Mouse (Mus musculus) limb, embryonic 14.5 days (tissue): ENCODE data around the gene Gm3259. TPM values are rescaled to one million over a fixed set of nuclear protein-coding genes. Genes with fewer than 3 reads are reported as not detected.
"Not testable (repeated sequence)": the region's sequence is repeated elsewhere in the genome, so short reads cannot be mapped to it uniquely, and the experiment has no call there.

Source experiments
- ATAC-seq: fragments of 200-750 bp; cut with Nextera tagmentation; 2 replicates; pipeline ENCODE4 v1.8.0; 2017; ENCODE audit warnings: low read depth, moderate number of reproducible peaks, moderate TSS enrichment; ENCODE audit not compliant: low FRiP score
- DNase-seq: peaks from one replicate; pipeline ENCODE4 v3.0.0-alpha.2; 2015; ENCODE audit warnings: low spot score
- H3K27ac ChIP-seq: fragments of 300-500 bp; sonication (generic); replicated peaks from 2 replicates; pipeline ENCODE4 v1.5.1; 2014; ENCODE audit warnings: low read depth, mild to moderate bottlenecking, low read length, moderate library complexity, mixed read lengths
- H3K27me3 ChIP-seq: fragments of 300-500 bp; sonication (generic); 2 replicates; pipeline ENCODE4 v1.6.1; 2014; ENCODE audit warnings: low read length, mixed read lengths; ENCODE audit not compliant: control insufficient read depth, insufficient read depth
- H3K36me3 ChIP-seq: fragments of 300-500 bp; sonication (generic); 2 replicates; pipeline ENCODE4 v1.6.1; 2014; ENCODE audit warnings: mild to moderate bottlenecking, low read length, moderate library complexity, mixed read lengths; ENCODE audit not compliant: control insufficient read depth, insufficient read depth
- H3K4me1 ChIP-seq: fragments of 300-500 bp; sonication (generic); 2 replicates; pipeline ENCODE4 v1.6.1; 2014; ENCODE audit warnings: antibody characterized with exemption, low read length, mixed read lengths; ENCODE audit not compliant: control insufficient read depth, insufficient read depth
- H3K4me2 ChIP-seq: fragments of 300-500 bp; sonication (generic); replicated peaks from 2 replicates; pipeline ENCODE4 v1.6.1; 2014; ENCODE audit warnings: low read depth, mild to moderate bottlenecking, low read length, moderate library complexity; ENCODE audit not compliant: severe bottlenecking
- H3K4me3 ChIP-seq: fragments of 300-500 bp; sonication (generic); replicated peaks from 2 replicates; pipeline ENCODE4 v1.5.1; 2014; ENCODE audit warnings: low read length
- H3K9ac ChIP-seq: fragments of 300-500 bp; sonication (generic); 2 replicates; pipeline ENCODE4 v1.6.1; 2014; ENCODE audit warnings: mild to moderate bottlenecking, low read depth, low read length, moderate library complexity; ENCODE audit not compliant: severe bottlenecking
- H3K9me3 ChIP-seq: fragments of 300-500 bp; sonication (generic); 2 replicates; pipeline ENCODE4 v1.6.1; 2016; ENCODE audit warnings: low read length; ENCODE audit not compliant: control insufficient read depth
- WGBS: fragments of 180-500 bp; shearing (Covaris S2); extraction: QIAGEN DNeasy Blood & Tissue Kit; methylation state at CpG from one replicate; pipeline ENCODE4 v1.1.7; 2014; 5-methylcytosine and 5-hydroxymethylcytosine counted together
- polyA plus RNA-seq, 2 experiments: library from polyadenylated mRNA; depleted of rRNA in 1 of 2; stranded (reverse) in 1 of 2; unstranded in 1 of 2; fragments of >200 nt; fragmentation: Nextera tagmentation in 1 of 2; extraction: Ambion mirVana in 1 of 2; gene quantifications; 2 replicates each; pipeline versions ENCODE4 v1.2.1 to v1.2.3; 2012 to 2014

Gm3259 gene
- polyA plus RNA-seq (2012; rRNA removed), result not detected in 2 replicates
- not detected in 2 replicates for polyA plus RNA-seq (2014; fragmentation: Nextera tagmentation; extraction: Ambion mirVana)

GRCm38 (mm10) chr5:95305611-95306010 lies at the start of gene Gm3259:
TSS of gene Gm3259 (plus strand) at chr5:95305911.
- not testable (repeated sequence) for H3K4me2 ChIP-seq, H3K9ac ChIP-seq, H3K4me1 ChIP-seq, H3K27me3 ChIP-seq, DNase-seq, H3K4me3 ChIP-seq, H3K9me3 ChIP-seq, ATAC-seq, H3K27ac ChIP-seq, H3K36me3 ChIP-seq
- 62% methylated on average over 2 of the region's 2 CpGs for WGBS

- H3K4me2 ChIP-seq, H3K9me3 ChIP-seq, DNase-seq, H3K27ac ChIP-seq, H3K4me1 ChIP-seq, ATAC-seq, H3K36me3 ChIP-seq, H3K4me3 ChIP-seq, H3K27me3 ChIP-seq, H3K9ac ChIP-seq: not testable (repeated sequence)
- no CpG with 5 or more reads among the region's 1 CpGs for whole genome bisulfite sequencing
Observed at GRCm38 (mm10) chr5:95272668-95273067, 33.0 kb upstream of the Gm3259 start, which contains the start of gene Gm10424. TSS of gene Gm10424 (minus strand) at chr5:95272768.

Other genes starting within 250 kb of the Gm3259 start
- not detected in 2 replicates for gene Gm7942, start 199.0 kb upstream of the Gm3259 start, polyA plus RNA-seq (2012; rRNA removed)
- gene Gm7942, start 199.0 kb upstream of the Gm3259 start, polyA plus RNA-seq (2014; fragmentation: Nextera tagmentation; extraction: Ambion mirVana), result not detected in 2 replicates
- gene Gm16513, start 123.3 kb upstream of the Gm3259 start, polyA plus RNA-seq (2012; rRNA removed), result not detected in 2 replicates
- gene Gm16513, start 123.3 kb upstream of the Gm3259 start, polyA plus RNA-seq (2014; fragmentation: Nextera tagmentation; extraction: Ambion mirVana), result not detected in 2 replicates
- not detected in 2 replicates for gene Gm10424, start 33.1 kb upstream of the Gm3259 start, polyA plus RNA-seq (2012; rRNA removed)
- not detected in 2 replicates for gene Gm10424, start 33.1 kb upstream of the Gm3259 start, polyA plus RNA-seq (2014; fragmentation: Nextera tagmentation; extraction: Ambion mirVana)
- gene D5Ertd577e, start 150.9 kb downstream of the Gm3259 start, polyA plus RNA-seq (2012; rRNA removed), result not detected in 2 replicates
- not detected in 2 replicates for gene D5Ertd577e, start 150.9 kb downstream of the Gm3259 start, polyA plus RNA-seq (2014; fragmentation: Nextera tagmentation; extraction: Ambion mirVana)
- gene Gm3286, start 204.8 kb downstream of the Gm3259 start, polyA plus RNA-seq (2012; rRNA removed), result not detected in 2 replicates
- not detected in 2 replicates for gene Gm3286, start 204.8 kb downstream of the Gm3259 start, polyA plus RNA-seq (2014; fragmentation: Nextera tagmentation; extraction: Ambion mirVana)